Mouse (Mus musculus) kidney, adult 18-20 months (tissue): ENCODE measurements at regions not wholly inside any gene's neighbourhood (a gene's known extent, or its start where the extent isn't known, plus 50 kb on each side); places are given as distances from the start of the nearest gene placed in this dataset.

Experiments
- DNase-seq: peaks from one replicate; pipeline ENCODE4 v3.0.0; 2021

DNA sequence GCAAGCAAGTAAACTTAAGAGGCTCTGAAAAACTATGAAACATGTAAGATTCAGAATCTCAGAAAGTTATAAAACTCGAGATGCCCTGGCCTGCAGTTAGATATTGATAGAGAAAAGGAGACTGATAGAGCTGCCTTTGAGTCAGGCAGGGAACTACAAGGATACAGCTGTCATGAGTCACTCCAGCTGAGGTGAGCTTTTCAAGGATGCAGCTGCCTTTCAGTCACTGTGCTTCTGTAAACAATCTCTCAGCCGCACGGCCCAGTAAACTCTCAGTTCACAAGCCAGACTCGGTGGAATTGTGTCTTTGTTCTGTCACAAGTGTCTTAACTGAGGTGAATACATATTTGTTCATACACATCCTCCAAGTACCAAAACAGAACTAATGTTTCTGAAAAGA lies 334.9 kb upstream of the Rsrc1 start:
- DNase-seq = no peak

DNA sequence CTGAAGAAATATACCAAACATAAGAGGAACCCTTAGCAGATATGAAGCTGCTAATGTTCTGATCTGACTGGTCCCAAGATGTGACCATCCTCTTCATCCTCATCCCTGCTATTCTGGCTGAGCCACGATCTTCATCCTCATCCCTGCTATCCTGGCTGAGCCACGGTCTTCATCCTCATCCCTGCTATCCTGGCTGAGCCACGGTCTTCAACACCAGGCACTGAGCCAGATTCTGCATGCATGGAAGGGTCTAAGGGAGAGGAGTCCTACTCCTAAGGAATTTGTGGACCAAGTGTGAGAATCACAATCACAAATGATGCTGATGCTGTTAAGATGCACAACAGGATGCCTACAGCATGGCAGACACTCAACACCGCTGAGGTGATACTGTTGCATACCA lies 331.9 kb upstream of the Rsrc1 start:
- no peak for DNase-seq

GRCm38 (mm10) chr3:66650076-66650748 lies 331.0 kb upstream of the Rsrc1 start:
- no peak for DNase-seq

DNA sequence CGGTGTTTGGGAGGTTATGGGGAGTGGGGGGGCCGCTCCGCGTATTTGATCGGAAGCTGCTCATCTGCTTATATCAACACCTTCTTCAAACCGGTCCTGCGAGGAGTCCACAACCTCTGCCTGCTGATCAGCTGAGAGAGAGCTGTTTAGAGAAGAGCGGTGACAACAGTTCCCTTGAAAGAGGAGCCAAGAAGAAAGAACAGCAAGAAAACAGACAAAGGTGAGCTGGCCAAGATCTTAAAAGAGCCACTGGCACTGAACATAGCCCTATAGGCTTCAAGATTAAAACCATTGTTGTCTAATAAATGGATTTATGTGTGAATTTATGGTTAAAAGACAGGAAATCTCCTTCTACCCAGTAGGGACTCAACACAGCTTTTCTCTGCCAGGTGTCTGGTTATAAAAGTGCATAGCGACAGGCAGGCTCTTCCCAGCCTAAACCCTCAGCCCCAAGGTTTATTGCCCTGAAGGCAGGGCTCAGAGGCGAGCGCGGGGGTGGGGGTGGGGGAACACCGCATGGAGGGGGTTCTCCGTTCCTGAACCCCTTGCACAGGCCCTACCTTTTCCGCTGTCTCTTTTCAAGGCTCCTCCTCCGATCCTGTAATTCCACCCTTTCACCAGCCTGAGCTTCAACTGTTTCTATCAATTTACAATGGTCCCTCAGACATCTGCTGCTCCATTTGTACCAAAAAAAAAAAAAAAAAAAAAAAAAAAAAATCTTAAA lies 330.3 kb upstream of the Rsrc1 start:
- DNase-seq = no peak

- DNase-seq = no peak
Observed at GRCm38 (mm10) chr3:66652139-66652846, 328.9 kb upstream of the Rsrc1 start.

GRCm38 (mm10) chr3:66653961-66654360 lies 327.2 kb upstream of the Rsrc1 start:
- DNase-seq = no peak

- DNase-seq = no peak
Observed at GRCm38 (mm10) chr3:66654860-66655259, 326.3 kb upstream of the Rsrc1 start.

GRCm38 (mm10) chr3:66656458-66656857 lies 324.7 kb upstream of the Rsrc1 start:
- no peak for DNase-seq

DNA sequence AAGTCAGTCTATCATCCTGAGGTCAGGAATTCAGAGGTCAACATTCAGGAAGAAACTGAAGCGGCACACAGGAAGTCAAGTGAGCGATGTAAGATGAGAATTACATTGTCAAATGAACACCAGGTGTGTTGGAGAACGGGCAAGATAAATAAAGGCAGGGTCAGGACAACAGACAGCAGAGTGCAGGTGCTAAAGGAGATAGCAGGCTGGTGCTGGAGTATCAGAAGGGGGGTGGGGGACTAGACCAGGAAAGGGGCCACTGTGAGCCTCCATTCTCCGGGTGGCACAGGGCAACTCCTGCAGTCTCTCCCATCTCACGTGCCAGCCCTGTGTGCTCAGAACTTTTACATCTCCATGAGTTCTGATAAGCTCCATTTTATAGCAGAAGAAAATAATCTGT lies 320.6 kb upstream of the Rsrc1 start:
- no peak for DNase-seq

DNA sequence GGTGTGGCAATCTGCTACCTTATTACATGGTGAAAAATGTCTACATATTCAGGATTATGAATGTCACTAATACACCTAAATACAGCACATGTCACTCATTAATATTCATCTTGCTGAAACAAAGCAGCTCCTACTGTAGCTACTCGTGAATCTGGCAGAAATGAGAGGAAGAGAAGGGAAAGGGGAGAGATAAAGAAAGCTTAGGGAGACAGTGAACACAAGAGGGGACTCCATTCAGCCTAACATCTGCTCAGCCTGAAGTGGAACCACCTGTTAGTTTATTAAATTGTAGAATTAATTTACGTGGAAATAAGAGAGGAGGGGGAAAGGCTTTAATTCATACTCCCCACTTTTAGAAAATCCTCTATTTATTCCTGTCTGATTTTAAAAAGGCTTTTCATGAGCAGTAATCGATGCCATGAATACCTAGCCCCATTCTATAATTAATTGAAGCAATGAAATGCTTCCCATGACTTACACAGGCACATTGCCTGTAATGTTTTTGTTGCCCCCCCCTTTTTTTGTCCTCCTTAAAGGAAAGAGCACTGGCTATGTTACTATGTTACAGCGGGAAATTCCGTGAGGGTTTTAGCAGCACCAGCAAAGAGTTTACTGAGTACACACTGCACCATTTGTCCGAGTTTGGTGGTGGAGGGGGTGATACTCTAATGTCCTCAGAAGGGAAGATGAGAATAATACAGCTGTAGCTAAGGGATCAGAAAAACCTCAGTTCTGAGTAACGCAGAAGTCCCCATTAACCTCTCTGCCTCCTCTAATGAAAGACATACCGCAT lies 319.2 kb upstream of the Rsrc1 start:
- no peak for DNase-seq

DNA sequence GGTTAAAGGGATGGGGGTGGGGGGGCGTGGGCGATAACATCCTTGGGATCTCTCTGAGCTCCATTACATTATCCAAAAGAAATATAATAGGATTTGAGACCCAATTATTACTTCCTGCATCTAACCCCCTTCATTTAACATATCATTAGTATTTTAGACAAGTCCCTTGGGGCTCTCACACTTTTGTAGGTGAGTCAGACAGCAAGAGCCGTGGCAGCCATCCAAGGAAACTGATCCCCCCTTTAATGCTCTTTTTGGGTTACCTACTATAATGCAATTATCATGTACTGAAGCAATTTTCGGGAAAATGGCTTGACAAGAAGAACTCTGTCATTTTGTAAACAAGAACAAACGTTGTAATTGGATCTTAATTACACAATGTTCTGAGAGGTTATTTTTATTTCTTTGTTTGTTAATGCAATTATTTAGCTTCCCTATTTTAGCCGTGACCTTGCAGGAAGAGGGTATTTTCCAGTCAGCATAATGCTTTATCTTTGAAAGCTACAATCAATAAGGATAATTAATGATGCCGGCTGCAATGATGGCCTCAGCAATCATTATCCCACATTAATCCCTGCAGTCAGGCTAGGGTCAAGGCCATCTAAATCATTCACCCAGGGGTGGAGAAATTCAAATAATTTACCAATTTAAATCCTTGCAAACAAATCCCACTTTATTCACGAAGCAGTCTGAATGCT lies 297.5 kb upstream of the Rsrc1 start:
- DNase-seq = no peak

- no peak for DNase-seq
Observed at GRCm38 (mm10) chr3:66684287-66684903, 296.8 kb upstream of the Rsrc1 start.

DNA sequence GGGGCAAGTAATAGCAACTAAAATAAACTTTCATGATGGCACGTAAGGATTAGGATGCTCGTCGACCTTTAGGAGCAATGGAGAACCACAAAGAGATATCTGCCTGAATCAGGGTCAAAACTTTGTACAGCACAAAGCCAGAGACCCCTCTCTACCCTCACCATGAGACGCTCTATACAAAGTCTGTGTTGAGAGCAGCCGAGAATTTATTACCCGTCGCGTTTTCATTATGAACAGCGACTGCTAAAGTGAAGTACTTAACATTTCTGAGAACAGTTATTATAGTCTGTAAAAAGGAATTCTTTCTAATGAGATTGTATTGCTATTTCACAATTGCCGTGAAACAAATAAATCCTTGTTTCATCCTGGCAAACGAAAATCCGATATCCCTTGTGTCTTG lies 296.1 kb upstream of the Rsrc1 start:
- no peak for DNase-seq

GRCm38 (mm10) chr3:66687126-66687525 lies 294.1 kb upstream of the Rsrc1 start:
- no peak for DNase-seq

- no peak for DNase-seq
Observed at GRCm38 (mm10) chr3:66690906-66691522, 290.2 kb upstream of the Rsrc1 start.

DNA sequence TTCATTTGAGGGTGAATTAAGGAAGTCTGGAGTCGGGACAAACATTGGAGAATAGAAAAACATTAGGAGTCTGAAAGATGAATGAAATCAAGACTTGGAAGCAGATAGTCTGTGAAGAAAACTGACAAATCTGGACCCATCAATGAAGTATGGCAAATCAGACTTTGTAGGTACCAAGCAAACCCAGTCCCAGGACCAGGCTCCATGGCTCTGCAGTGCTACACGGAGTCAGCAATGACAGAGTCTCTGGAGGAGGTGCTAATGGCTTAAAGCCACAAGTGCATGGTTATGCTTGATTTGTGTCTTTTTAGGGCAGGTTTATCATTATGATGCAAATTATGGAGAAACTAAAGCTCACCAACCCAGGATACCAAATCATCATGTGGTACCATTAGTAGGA lies 286.1 kb upstream of the Rsrc1 start:
- no peak for DNase-seq

- DNase-seq = no peak
Observed at GRCm38 (mm10) chr3:66695661-66696253, 285.4 kb upstream of the Rsrc1 start.

- DNase-seq = no peak
Observed at GRCm38 (mm10) chr3:66698083-66698482, 283.1 kb upstream of the Rsrc1 start.

DNA sequence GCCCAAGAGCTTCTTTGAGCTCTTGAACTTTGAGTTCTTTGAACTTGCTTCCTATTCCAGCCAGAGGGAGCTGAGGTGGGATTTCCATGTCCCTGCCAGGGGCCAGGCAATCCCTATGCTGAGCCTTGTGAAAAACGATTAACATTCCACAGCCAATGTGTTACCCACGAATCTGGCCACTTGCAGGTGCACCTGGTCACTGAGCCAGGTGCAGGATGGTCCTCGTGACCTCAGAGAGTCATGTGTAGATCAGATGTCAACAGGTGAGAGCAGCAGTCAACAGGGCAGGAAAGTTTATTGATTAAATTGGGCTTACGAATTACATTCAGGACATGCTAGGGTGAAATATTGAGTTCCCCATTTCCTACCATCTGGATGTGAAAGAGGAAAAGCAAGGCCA lies 275.4 kb upstream of the Rsrc1 start:
- DNase-seq = no peak

DNA sequence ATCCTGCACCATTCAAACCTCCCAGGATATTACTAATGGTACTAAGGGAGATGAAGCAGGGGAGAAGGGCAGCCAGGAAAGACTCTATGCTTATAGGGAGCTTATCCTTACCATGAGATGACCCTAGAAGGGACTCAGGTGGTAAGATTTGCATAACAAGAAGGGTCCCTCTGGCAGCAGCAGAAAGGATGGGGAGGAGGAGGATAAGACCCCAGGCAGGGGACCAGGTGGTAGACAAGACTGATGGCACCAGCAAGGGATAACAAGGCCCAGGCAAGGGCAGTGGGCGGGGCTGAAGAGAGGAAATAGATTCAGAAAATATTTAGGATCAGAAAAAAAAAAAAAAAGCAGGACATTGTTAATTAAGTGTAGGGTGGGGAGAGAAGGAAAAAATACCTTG lies 245.7 kb upstream of the Rsrc1 start:
- DNase-seq = no peak
